Mouse (Mus musculus): Measurements from ENCODE around the gene Tbk1. TPM values are rescaled to one million over a fixed set of nuclear protein-coding genes. Genes with fewer than 3 reads are reported as not detected.
A peak's percentile ranks its signal among the peaks of the same experiment; 100 is the strongest.

The Tbk1 gene
- 25.1 and 29.9 TPM in 2 replicates for polyA plus RNA-seq (2016; fragmentation: Nextera tagmentation; extraction: Ambion mirVana)

DNA sequence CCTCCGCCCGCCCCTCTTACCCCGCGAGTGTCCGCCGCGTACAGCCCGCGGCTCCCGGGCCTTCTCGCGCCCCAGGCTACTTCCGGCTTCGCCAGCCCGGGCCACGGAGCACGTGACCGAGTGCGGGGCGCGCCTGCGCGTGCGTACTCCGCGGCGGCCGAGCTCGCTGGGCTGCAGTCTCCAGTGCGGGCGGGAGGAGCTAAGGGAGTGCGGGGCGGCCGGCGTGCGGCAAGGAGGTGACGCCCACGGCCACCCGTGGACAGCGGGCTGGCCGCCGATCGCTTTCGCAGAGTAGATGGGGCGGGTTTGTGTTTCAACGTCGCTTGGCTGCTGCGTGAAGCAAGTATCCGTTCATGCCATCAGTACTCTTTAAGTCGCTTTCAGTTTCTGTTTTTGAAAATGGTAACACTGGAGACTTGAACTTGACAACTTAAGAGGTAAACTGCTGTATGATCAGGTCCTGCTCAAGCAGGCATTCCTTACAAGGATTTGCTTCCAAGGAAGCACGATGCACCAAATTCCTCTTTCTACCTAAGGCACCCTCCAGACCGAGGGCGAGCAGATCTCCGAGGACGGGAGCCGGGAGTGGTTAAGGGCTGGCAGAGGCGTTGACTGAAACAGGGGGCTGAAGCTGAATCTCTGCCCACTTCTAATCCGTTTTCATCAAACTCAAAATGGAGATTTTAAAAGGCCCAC is at the start of gene Tbk1:
Gene Tbk1, minus strand, starts transcription at position 113 of the 696 bp plus-strand sequence.
- H3K9me3 ChIP-seq (replicated peaks), result no peaks in the 10 kb centered on the region
- H3K4me1 ChIP-seq, result peaks cover 10% of the 10 kb centered on the region
- WGBS, result under 1% methylated on average over 46 of the region's 58 CpGs
- H3K27ac ChIP-seq, result peak within 1 kb of the TSS; percentile 94
- H3K27me3 ChIP-seq (ENCODE audit: low read depth, poor library complexity, severe bottlenecking), result no peaks in the 10 kb centered on the region
- peaks cover 53% of the 10 kb centered on the region for H3K36me3 ChIP-seq
- peak within 1 kb of the TSS; percentile 87 for H3K4me3 ChIP-seq
- peak; percentile 92 for DNase-seq (ENCODE audit: low spot score)

DNA sequence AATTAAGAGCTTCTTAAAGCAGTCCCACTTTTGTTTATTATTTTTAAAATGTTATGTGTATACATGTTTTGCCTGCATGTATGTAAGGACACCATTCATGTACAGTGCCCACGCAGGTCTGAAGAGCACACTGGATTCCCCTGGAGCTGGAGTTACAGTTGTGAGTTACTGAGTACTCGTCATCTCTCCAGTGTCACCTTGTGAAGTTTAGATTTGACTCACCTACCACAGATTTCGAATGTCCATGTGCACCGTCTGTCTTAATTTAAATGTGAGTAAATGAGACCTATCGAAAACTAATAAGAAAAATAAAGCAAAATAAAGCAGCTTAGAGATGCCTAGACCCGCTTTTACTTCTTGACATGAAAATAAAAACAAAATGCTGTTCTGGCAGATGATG is 49.7 kb upstream of the Tbk1 start:
- Histone ChIP-seq H3K4me3 (no peak overlapping the region), H3K27me3 (ENCODE audit: low read depth, poor library complexity, severe bottlenecking) (peaks cover 17% of the 10 kb centered on the region), H3K4me1 (peaks cover 6% of the 10 kb centered on the region), H3K27ac (no peak overlapping the region), H3K36me3 (no peaks in the 10 kb centered on the region), H3K9me3 (replicated peaks) (no peaks in the 10 kb centered on the region)
- DNase-seq (ENCODE audit: low spot score), result no peak
- WGBS, result 87% methylated on average over 6 of the region's 6 CpGs

DNA sequence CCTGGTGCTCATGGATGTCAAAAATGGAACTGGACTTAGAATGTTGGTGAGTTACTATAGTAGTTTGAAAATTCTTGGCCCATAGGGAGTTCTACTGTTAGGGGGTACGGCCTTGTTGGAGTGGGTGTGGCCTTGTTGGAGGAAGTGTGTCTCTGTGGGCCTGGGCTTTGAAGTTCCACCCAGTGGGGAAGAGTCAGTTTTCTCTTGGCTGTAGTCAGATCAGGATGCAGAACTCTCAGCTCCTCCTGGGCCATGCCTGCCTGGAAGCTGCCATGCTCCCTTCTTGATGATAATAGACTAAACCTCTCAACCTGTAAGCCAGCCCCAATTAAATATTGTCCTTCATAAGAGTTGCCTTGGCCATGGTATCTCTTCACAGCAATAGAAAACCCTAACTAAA is 47.6 kb upstream of the Tbk1 start:
- Histone ChIP-seq H3K36me3 (no peaks in the 10 kb centered on the region), H3K27ac (no peak overlapping the region), H3K4me3 (no peak overlapping the region), H3K4me1 (no peaks in the 10 kb centered on the region), H3K9me3 (replicated peaks) (no peaks in the 10 kb centered on the region), H3K27me3 (ENCODE audit: low read depth, poor library complexity, severe bottlenecking) (no peaks in the 10 kb centered on the region)
- no peak for DNase-seq (ENCODE audit: low spot score)
- WGBS, result 65% methylated on average over 1 of the region's 1 CpGs

DNA sequence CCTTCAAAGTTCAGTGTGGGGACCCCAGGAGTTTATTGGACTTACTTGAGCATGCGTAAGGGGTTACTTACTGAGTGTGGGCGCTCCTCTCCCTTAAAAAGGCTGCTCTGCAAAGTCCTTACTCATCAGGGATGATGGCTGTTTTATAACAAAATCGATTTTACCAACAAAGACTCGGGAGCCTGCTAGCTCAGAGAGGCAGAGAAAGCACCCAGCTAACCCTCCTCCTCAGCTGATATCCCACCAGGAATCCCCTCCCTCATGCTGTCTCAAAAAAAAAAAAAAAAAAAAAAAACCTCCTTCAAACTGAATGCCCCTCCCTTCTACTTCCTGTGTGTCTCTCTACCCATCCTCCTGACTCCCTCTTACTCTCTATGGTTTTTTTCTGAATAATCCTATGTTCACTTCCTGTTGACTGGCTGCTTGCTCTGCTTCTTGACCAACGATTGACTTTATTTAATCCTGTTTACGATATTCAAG is 42.0 kb upstream of the Tbk1 start:
- H3K27ac ChIP-seq, result no peak overlapping the region
- WGBS, result 89% methylated on average over 6 of the region's 6 CpGs
- no peak overlapping the region for H3K4me3 ChIP-seq
- DNase-seq (ENCODE audit: low spot score), result no peak
- H3K36me3 ChIP-seq, result no peaks in the 10 kb centered on the region
- H3K27me3 ChIP-seq (ENCODE audit: low read depth, poor library complexity, severe bottlenecking), result no peaks in the 10 kb centered on the region
- H3K4me1 ChIP-seq, result peaks cover 15% of the 10 kb centered on the region
- no peaks in the 10 kb centered on the region for H3K9me3 ChIP-seq (replicated peaks)

DNA sequence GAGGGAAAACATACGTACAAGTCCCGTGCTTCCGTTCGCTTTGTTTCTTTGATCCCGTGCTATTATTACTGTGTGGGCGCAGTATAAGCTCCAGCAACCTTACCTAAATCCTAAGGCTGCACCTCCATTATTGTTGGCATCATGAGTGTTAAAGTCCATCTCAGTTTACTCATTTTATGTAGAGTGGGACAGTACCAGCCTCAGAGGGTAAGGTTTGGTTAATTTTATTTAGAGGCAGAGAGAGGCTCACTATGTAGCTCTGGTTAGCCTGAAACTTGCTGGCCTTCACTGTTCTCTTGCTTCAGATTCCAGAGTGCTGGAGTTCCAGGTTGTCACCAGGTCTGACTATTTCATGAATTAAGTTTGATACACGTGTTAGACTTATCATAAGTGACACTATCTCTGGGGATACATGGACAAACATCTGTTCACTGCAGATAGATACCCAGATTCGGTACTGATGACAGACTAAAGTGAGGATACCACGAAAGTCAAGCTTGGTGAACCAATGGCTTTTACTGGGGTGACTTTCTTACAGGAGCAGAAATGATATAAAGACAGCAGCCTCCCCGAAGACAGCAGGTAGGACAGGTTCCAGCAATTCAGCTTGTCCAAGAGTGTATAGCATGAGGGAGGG is 40.7 kb upstream of the Tbk1 start:
- Histone ChIP-seq H3K36me3 (peaks cover 8% of the 10 kb centered on the region), H3K27ac (no peak overlapping the region), H3K9me3 (replicated peaks) (no peaks in the 10 kb centered on the region), H3K4me3 (no peak overlapping the region), H3K4me1 (peaks cover 15% of the 10 kb centered on the region), H3K27me3 (ENCODE audit: low read depth, poor library complexity, severe bottlenecking) (no peaks in the 10 kb centered on the region)
- DNase-seq (ENCODE audit: low spot score), result no peak
- WGBS, result 91% methylated on average over 10 of the region's 10 CpGs

DNA sequence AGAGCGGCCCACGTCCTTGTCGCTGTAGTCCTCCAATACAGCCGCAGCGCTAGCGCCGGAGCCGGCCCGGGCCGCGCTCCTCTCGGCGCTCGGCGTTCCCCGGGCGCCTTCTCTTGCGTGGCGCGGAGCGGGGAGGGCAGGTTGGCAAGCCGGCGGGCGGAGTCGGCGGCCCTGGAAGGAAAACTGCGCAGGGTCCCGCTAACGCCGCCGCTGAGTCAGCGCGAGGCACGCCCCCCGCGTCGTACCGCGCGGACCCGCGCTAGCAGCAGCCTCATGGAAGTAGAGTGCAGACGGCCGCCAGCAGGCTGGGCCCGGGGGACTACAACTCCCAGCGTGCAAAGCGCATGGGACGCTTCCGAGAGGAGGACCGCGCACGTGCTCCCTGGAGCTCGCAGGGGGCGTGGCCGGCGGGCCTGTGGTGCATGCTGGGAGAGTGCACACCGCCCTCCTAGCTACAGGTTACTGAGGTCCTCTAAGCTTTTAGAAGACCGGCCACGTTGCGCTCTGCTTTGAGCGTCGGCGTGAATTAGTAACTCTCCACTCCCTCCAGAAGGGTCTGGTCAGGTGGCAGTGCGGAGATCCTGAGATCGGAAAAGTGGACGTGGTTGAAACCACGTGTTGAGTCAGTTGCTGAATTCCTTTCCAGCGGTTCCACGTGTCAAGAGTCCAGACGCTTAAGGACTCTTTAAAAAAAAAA is 39.7 kb upstream of the Tbk1 start, which contains the start of gene Xpot:
Gene Xpot, minus strand, starts transcription at position 147 of the 697 bp plus-strand sequence.
- Histone ChIP-seq H3K27me3 (ENCODE audit: low read depth, poor library complexity, severe bottlenecking) (no peaks in the 10 kb centered on the region), H3K27ac (peak within 1 kb of the TSS; percentile 95), H3K9me3 (replicated peaks) (no peaks in the 10 kb centered on the region), H3K4me1 (peaks cover 15% of the 10 kb centered on the region), H3K4me3 (peak within 1 kb of the TSS; percentile 92), H3K36me3 (peaks cover 18% of the 10 kb centered on the region)
- peak; percentile 99 for DNase-seq (ENCODE audit: low spot score)
- under 1% methylated on average over 69 of the region's 70 CpGs for WGBS

GRCm38 (mm10) chr10:121625407-121626185 is 39.0 kb upstream of the Tbk1 start:
- Histone ChIP-seq H3K27ac (peak overlapping the region; percentile 95), H3K4me3 (peak overlapping the region; percentile 92), H3K36me3 (peaks cover 26% of the 10 kb centered on the region), H3K27me3 (ENCODE audit: low read depth, poor library complexity, severe bottlenecking) (no peaks in the 10 kb centered on the region), H3K9me3 (replicated peaks) (no peaks in the 10 kb centered on the region), H3K4me1 (peaks cover 15% of the 10 kb centered on the region)
- under 1% methylated on average over 39 of the region's 41 CpGs for WGBS
- no peak for DNase-seq (ENCODE audit: low spot score)

- no peaks in the 10 kb centered on the region for H3K27me3 ChIP-seq (ENCODE audit: low read depth, poor library complexity, severe bottlenecking)
- H3K27ac ChIP-seq, result peak overlapping the region; percentile 95
- peak overlapping the region; percentile 92 for H3K4me3 ChIP-seq
- H3K36me3 ChIP-seq, result peaks cover 32% of the 10 kb centered on the region
- peaks cover 15% of the 10 kb centered on the region for H3K4me1 ChIP-seq
- 35% methylated on average over 9 of the region's 9 CpGs for WGBS
- no peak for DNase-seq (ENCODE audit: low spot score)
- no peaks in the 10 kb centered on the region for H3K9me3 ChIP-seq (replicated peaks)
Observed at GRCm38 (mm10) chr10:121625006-121625405, 38.4 kb upstream of the Tbk1 start.

GRCm38 (mm10) chr10:121623670-121624069 is 37.1 kb upstream of the Tbk1 start:
- DNase-seq (ENCODE audit: low spot score), result no peak
- H3K4me1 ChIP-seq, result peaks cover 15% of the 10 kb centered on the region
- no peaks in the 10 kb centered on the region for H3K9me3 ChIP-seq (replicated peaks)
- no peak overlapping the region for H3K4me3 ChIP-seq
- H3K27me3 ChIP-seq (ENCODE audit: low read depth, poor library complexity, severe bottlenecking), result no peaks in the 10 kb centered on the region
- 89% methylated on average over 7 of the region's 7 CpGs for WGBS
- H3K27ac ChIP-seq, result no peak overlapping the region
- peaks cover 44% of the 10 kb centered on the region for H3K36me3 ChIP-seq

DNA sequence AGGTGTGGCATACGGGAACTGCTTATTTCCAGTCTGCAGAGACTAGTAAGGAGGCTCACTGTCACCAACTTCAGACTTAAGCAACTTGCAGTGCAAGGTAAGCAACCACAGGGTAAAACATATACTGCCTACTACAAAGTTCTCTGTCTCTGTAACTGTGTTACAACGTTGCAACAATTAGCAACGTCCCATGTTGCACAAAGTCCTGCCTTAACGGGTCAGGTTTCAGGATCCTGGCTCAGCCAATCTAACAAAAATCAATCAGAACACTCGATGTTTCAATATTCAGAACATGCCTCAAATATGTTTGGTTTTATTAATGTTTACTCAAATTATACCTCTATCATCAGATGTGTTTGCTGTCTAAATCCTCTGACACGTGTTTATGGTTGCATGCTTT is 35.8 kb upstream of the Tbk1 start:
- H3K36me3 ChIP-seq, result peaks cover 56% of the 10 kb centered on the region
- 90% methylated on average over 6 of the region's 6 CpGs for WGBS
- DNase-seq (ENCODE audit: low spot score), result no peak
- no peaks in the 10 kb centered on the region for H3K9me3 ChIP-seq (replicated peaks)
- no peak overlapping the region for H3K27ac ChIP-seq
- H3K27me3 ChIP-seq (ENCODE audit: low read depth, poor library complexity, severe bottlenecking), result no peaks in the 10 kb centered on the region
- peaks cover 15% of the 10 kb centered on the region for H3K4me1 ChIP-seq
- H3K4me3 ChIP-seq, result no peak overlapping the region

DNA sequence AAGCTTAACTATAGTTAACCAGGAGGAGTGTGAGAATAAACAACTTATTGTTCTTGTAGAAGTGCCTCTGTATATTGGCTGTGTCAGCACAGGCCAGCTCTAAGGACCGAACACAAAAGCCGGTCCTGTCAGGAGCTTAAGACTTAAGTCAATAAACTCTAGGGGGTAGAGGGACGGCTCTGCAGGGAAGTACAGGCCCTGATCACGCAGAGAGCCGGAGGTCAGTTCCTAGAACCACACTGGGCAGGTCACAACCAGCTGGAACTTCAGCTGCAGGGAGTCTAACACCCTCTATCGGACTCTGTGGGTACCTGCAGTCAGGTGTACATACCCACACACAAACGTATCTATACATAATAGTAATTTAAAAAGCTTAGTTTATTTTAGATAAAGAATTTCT is 29.3 kb upstream of the Tbk1 start:
- H3K4me1 ChIP-seq, result no peaks in the 10 kb centered on the region
- no peak overlapping the region for H3K4me3 ChIP-seq
- H3K9me3 ChIP-seq (replicated peaks), result no peaks in the 10 kb centered on the region
- DNase-seq (ENCODE audit: low spot score), result no peak
- H3K27ac ChIP-seq, result no peak overlapping the region
- H3K27me3 ChIP-seq (ENCODE audit: low read depth, poor library complexity, severe bottlenecking), result no peaks in the 10 kb centered on the region
- H3K36me3 ChIP-seq, result peaks cover 97% of the 10 kb centered on the region
- WGBS, result 79% methylated on average over 7 of the region's 7 CpGs

DNA sequence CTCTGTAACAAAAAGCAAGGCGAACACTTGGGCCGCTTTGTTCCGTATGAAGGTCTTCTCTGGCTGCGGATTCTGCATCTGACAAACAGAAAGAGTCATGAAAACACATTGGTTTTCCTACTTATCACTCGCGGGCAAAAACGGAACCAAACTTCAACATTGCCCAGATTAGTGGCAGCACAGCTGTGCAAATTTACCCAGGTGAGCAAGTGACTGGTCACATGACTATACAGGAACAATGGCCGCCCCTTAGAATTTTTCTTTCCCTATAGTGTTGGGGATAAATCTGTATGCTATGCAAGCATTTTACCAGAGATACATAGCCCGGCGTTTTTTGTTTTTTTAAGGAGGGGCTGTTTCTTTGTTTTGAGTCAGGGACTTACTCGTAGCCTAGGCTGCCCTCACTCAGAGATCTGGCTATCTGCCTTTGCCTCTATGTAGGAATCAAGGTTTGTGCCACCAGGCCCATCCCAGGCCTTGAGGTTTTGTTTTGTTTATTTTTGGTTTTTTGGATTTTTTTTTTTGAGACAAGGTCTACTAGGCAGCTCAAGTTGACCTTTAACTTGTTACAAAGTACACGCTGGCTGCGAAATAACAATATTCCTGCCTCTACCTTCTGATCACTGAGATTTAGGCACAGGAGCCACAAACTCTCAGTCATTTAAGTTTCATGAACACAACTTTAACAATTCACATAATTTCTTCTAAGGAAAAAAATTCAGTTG is 28.7 kb upstream of the Tbk1 start:
- no peaks in the 10 kb centered on the region for H3K4me1 ChIP-seq
- H3K27ac ChIP-seq, result no peak overlapping the region
- no peaks in the 10 kb centered on the region for H3K9me3 ChIP-seq (replicated peaks)
- peaks cover 97% of the 10 kb centered on the region for H3K36me3 ChIP-seq
- no peaks in the 10 kb centered on the region for H3K27me3 ChIP-seq (ENCODE audit: low read depth, poor library complexity, severe bottlenecking)
- DNase-seq (ENCODE audit: low spot score), result no peak
- 95% methylated on average over 13 of the region's 13 CpGs for WGBS
- no peak overlapping the region for H3K4me3 ChIP-seq

All from limb, embryonic 10.5 days (tissue).